ENCODE assay signal across 8 mouse cellular contexts in genomic region chr11:69804972-69805909, GRCm38 (mm10). TPM values are rescaled to one million over a fixed set of nuclear protein-coding genes. Genes with fewer than 3 reads are reported as not detected.
DNase-seq lines count a peak whose midpoint lies in the region; ATAC-seq and TF ChIP-seq lines count a peak whose summit lies in the region.

Gene Tmem102 (minus strand): TSS chr11:69805624.

- no peak within 1 kb of the TSS for H3K27ac ChIP-seq in heart, embryonic 13.5 days (replicated peaks)
- no peak within 1 kb of the TSS for H3K27ac ChIP-seq in heart, postnatal 0 days (ENCODE audit: low read depth)
- H3K27ac ChIP-seq in limb, embryonic 10.5 days, result no peak within 1 kb of the TSS
- H3K27ac ChIP-seq in midbrain, embryonic 15.5 days, result no peak within 1 kb of the TSS

- peak within 1 kb of the TSS; percentile 67 for H3K4me3 ChIP-seq in heart, embryonic 13.5 days
- H3K4me3 ChIP-seq in heart, postnatal 0 days (ENCODE audit: low read depth, low read length), result peak within 1 kb of the TSS; percentile 57
- peak within 1 kb of the TSS; percentile 62 for H3K4me3 ChIP-seq in limb, embryonic 10.5 days
- peak within 1 kb of the TSS; percentile 74; the same call in 1 of the 2 replicates for H3K4me3 ChIP-seq in midbrain, embryonic 15.5 days

- no peak for TF ChIP-seq CTCF in heart, postnatal 0 days (IDR thresholded peaks at IDR 0.05; ENCODE audit: low read depth)

- peaks cover 51% of the 10 kb centered on the region for H3K4me1 ChIP-seq in heart, embryonic 13.5 days
- H3K4me1 ChIP-seq in heart, postnatal 0 days (ENCODE audit: control insufficient read depth, insufficient read depth), result peaks cover 33% of the 10 kb centered on the region
- peaks cover 48% of the 10 kb centered on the region for H3K4me1 ChIP-seq in limb, embryonic 10.5 days
- H3K4me1 ChIP-seq in midbrain, embryonic 15.5 days, result peaks cover 47% of the 10 kb centered on the region

- 11% methylated on average over 29 of the region's 29 CpGs for WGBS in heart, embryonic 13.5 days
- WGBS in heart, postnatal 0 days, result 22% methylated on average over 29 of the region's 29 CpGs
- 6% methylated on average over 29 of the region's 29 CpGs for WGBS in limb, embryonic 10.5 days
- 6% methylated on average over 29 of the region's 29 CpGs for WGBS in midbrain, embryonic 15.5 days

- intact Hi-C loops in left cerebral cortex, postnatal 25 days (cut with DNase I), result loop anchor here (5.0 kb wide), 1 partner anchor 72 kb away; the partner anchor contains the start of gene Tmem95

- peaks cover 70% of the 10 kb centered on the region for H3K27me3 ChIP-seq in heart, embryonic 13.5 days (replicated peaks)
- peaks cover 24% of the 10 kb centered on the region for H3K27me3 ChIP-seq in heart, postnatal 0 days (ENCODE audit: control insufficient read depth, insufficient read depth, low read length)
- H3K27me3 ChIP-seq in limb, embryonic 10.5 days (ENCODE audit: low read depth, poor library complexity, severe bottlenecking), result peaks cover 79% of the 10 kb centered on the region
- H3K27me3 ChIP-seq in midbrain, embryonic 15.5 days (replicated peaks), result peaks cover 23% of the 10 kb centered on the region

- H3K4me2 ChIP-seq in heart, embryonic 13.5 days, result peak within 1 kb of the TSS; percentile 82
- peak within 1 kb of the TSS; percentile 84 for H3K4me2 ChIP-seq in heart, postnatal 0 days (ENCODE audit: low read depth, low read length)
- H3K4me2 ChIP-seq in midbrain, embryonic 15.5 days, result peak within 1 kb of the TSS; percentile 86

- H3K9ac ChIP-seq in heart, embryonic 13.5 days, result peak within 1 kb of the TSS; percentile 65
- no peak within 1 kb of the TSS for H3K9ac ChIP-seq in heart, postnatal 0 days (replicated peaks; ENCODE audit: low read depth, low read length)
- H3K9ac ChIP-seq in midbrain, embryonic 15.5 days, result no peak within 1 kb of the TSS

- no peaks in the 10 kb centered on the region for H3K36me3 ChIP-seq in heart, embryonic 13.5 days
- no peaks in the 10 kb centered on the region for H3K36me3 ChIP-seq in heart, postnatal 0 days (replicated peaks; ENCODE audit: control insufficient read depth, insufficient read depth, low read length)
- H3K36me3 ChIP-seq in limb, embryonic 10.5 days, result no peaks in the 10 kb centered on the region
- no peaks in the 10 kb centered on the region for H3K36me3 ChIP-seq in midbrain, embryonic 15.5 days (replicated peaks)

- no peak for DNase-seq in heart, adult 18-20 months
- no peak for DNase-seq in heart, postnatal 0 days (ENCODE audit: low spot score)
- no peak for DNase-seq in limb, embryonic 10.5 days (ENCODE audit: low spot score)
- no peak for DNase-seq in left cerebral cortex, postnatal 25 days (ENCODE audit: low spot score in 2 of 2)
- no peak for DNase-seq in adrenal gland, postnatal 10 days

- ATAC-seq in heart, embryonic 13.5 days (ENCODE audit: extremely low read depth, insufficient number of reproducible peaks, low FRiP score, low TSS enrichment), result no peak
- no peak for ATAC-seq in heart, postnatal 0 days (ENCODE audit: insufficient read depth, low read depth)
- ATAC-seq in midbrain, embryonic 15.5 days (replicated peaks), result no peak
- no peak for ATAC-seq in inflammation-experienced regulatory T-cells, adult 6 months

- no peak for TF ChIP-seq EP300 in heart, postnatal 0 days (IDR thresholded peaks at IDR 0.05; ENCODE audit: low read depth)

- H3K9me3 ChIP-seq in heart, embryonic 13.5 days, result peaks cover 5% of the 10 kb centered on the region; the same call in 1 of the 2 replicates
- H3K9me3 ChIP-seq in heart, postnatal 0 days (replicated peaks; ENCODE audit: control insufficient read depth, low read length), result no peaks in the 10 kb centered on the region
- no peaks in the 10 kb centered on the region for H3K9me3 ChIP-seq in limb, embryonic 10.5 days (replicated peaks)
- H3K9me3 ChIP-seq in midbrain, embryonic 15.5 days, result no peaks in the 10 kb centered on the region

RNA-seq across cellular contexts. Expression of gene Tmem102, which starts in this region (rescaled TPM):
- polyA plus RNA-seq in heart, embryonic 13.5 days (2015; fragmentation: Nextera tagmentation; extraction: Ambion mirVana), result 1.8 and 1.9 TPM in 2 replicates
- under 1 TPM; 0.17 to 0.49 TPM for total RNA-seq in heart, adult 18-20 months (2021)
- total RNA-seq in heart, postnatal 0 days (2014; rRNA removed; ENCODE audit: low replicate concordance), result 0.43 and 2.7 TPM in 2 replicates
- 2.6 TPM in 2 replicates for polyA plus RNA-seq in heart, postnatal 0 days (2015; fragmentation: Nextera tagmentation; extraction: Ambion mirVana)
- 1.4 and 1.5 TPM in 2 replicates for polyA plus RNA-seq in limb, embryonic 10.5 days (2016; fragmentation: Nextera tagmentation; extraction: Ambion mirVana)
- polyA plus RNA-seq in midbrain, embryonic 15.5 days (2015; fragmentation: Nextera tagmentation; extraction: Ambion mirVana), result 0.74 and 0.86 TPM in 2 replicates
- not detected for total RNA-seq in left cerebral cortex, postnatal 25 days (2021)
- 1 to 10 TPM; 1.0 TPM for total RNA-seq in adrenal gland, postnatal 10 days (2021)
- not detected for polyA plus RNA-seq in inflammation-experienced regulatory T-cells, adult 6 months (2017; shearing (Covaris generic))
